Mouse (Mus musculus): ENCODE measurements around the gene Zfp949.
A peak's percentile ranks its signal among the peaks of the same experiment; 100 is the strongest.
"Not testable (repeated sequence)": the region's sequence is repeated elsewhere in the genome, so short reads cannot be mapped to it uniquely, and the experiment has no call there.

Gene Zfp949

GRCm38 (mm10) chr9:88542816-88543215, 5.0 kb upstream of the Zfp949 start:
- DNase-seq (ENCODE audit: low spot score), result no peak

GRCm38 (mm10) chr9:88545534-88545933, 2.3 kb upstream of the Zfp949 start:
- DNase-seq (ENCODE audit: low spot score), result no peak

- DNase-seq (ENCODE audit: low spot score), result no peak
Measured at GRCm38 (mm10) chr9:88546166-88546565, 1.7 kb upstream of the Zfp949 start.

- DNase-seq (ENCODE audit: low spot score), result no peak
Measured at GRCm38 (mm10) chr9:88546657-88547056, 1.2 kb upstream of the Zfp949 start.

GRCm38 (mm10) chr9:88547270-88547669, 550 bp upstream of the Zfp949 start:
- no peak for DNase-seq (ENCODE audit: low spot score)

- no peak for DNase-seq (ENCODE audit: low spot score)
Measured at GRCm38 (mm10) chr9:88548614-88548945, 760 bp downstream of the Zfp949 start.

GRCm38 (mm10) chr9:88553071-88553470, 5.3 kb downstream of the Zfp949 start:
- DNase-seq (ENCODE audit: low spot score), result no peak

GRCm38 (mm10) chr9:88558146-88558545, 10.3 kb downstream of the Zfp949 start:
- DNase-seq (ENCODE audit: low spot score), result no peak

- not testable (repeated sequence) for DNase-seq (ENCODE audit: low spot score)
Measured at GRCm38 (mm10) chr9:88561476-88561875, 13.7 kb downstream of the Zfp949 start.

GRCm38 (mm10) chr9:88570471-88570870, 22.7 kb downstream of the Zfp949 start:
- not testable (repeated sequence) for DNase-seq (ENCODE audit: low spot score)

GRCm38 (mm10) chr9:88580591-88580990, 32.8 kb downstream of the Zfp949 start, which contains the start of gene Trim43a:
Gene Trim43a, plus strand, starts transcription at chr9:88580891.
- not testable (repeated sequence) for DNase-seq (ENCODE audit: low spot score)

- not testable (repeated sequence) for DNase-seq (ENCODE audit: low spot score)
Measured at GRCm38 (mm10) chr9:88593708-88594107, 45.9 kb downstream of the Zfp949 start.

GRCm38 (mm10) chr9:88599206-88600162, 51.7 kb downstream of the Zfp949 start:
- peak; percentile 96 for DNase-seq (ENCODE audit: low spot score)

All from testis, postnatal 14 days (tissue).